ENCODE assay signal across 26 mouse cellular contexts in the genomic region with DNA sequence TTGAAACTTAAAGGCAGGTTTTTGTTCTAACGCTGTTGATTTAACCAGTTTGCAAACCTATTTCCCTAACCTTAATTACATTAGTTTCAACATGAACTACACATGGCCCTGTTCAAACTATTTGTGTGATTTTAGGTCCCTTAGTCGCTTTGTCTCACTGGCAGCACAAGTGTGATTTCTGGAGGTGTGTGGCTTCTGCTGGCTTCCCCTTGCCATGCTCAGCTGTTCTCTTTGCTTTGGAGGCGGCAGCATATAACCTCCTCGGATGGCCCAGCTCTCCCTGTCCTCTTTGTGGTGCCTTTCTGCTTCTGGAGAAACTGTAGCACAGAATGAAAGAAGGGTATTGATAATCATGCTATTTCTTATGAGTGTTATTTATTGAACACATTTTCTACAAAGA.
"Had no signal": no experiment of that assay in that cellular context is flagged by ENCODE, and none has a peak within 500 bp of the region (broad histone marks: within the 10 kb centered on the region; RNA-seq: fewer than 3 reads in every experiment).

No protein-coding gene starts in this region.

- H3K36me3 ChIP-seq: limb, embryonic 12.5 days; limb, embryonic 15.5 days; midbrain, embryonic 12.5 days; midbrain, embryonic 15.5 days; neural tube, embryonic 12.5 days; neural tube, embryonic 15.5 days; stomach, embryonic 15.5 days had no signal

- H3K27ac ChIP-seq: left cerebral cortex, adult 2 months; limb, embryonic 12.5 days; limb, embryonic 15.5 days; liver, embryonic 14.5 days; macrophage; midbrain, embryonic 12.5 days; midbrain, embryonic 15.5 days; neural tube, embryonic 12.5 days; neural tube, embryonic 15.5 days; stomach, embryonic 15.5 days had no signal

- H3K9ac ChIP-seq: limb, embryonic 12.5 days; limb, embryonic 15.5 days; liver, embryonic 14.5 days; liver, postnatal 0 days; lung, embryonic 14.5 days; midbrain, embryonic 12.5 days; midbrain, embryonic 15.5 days; neural tube, embryonic 12.5 days; neural tube, embryonic 15.5 days; stomach, embryonic 15.5 days had no signal

- H3K4me1 ChIP-seq: limb, embryonic 15.5 days; midbrain, embryonic 12.5 days; midbrain, embryonic 15.5 days; neural tube, embryonic 12.5 days; neural tube, embryonic 15.5 days; stomach, embryonic 15.5 days had no signal

- H3K4me3 ChIP-seq: left cerebral cortex, adult 2 months; limb, embryonic 12.5 days; limb, embryonic 15.5 days; midbrain, embryonic 12.5 days; midbrain, embryonic 15.5 days; neural tube, embryonic 12.5 days; neural tube, embryonic 15.5 days; stomach, embryonic 15.5 days had no signal

- ATAC-seq: lung, postnatal 0 days; midbrain, embryonic 15.5 days had no signal

- H3K4me2 ChIP-seq: limb, embryonic 12.5 days; limb, embryonic 15.5 days; liver, embryonic 11.5 days; lung, embryonic 14.5 days; midbrain, embryonic 12.5 days; midbrain, embryonic 15.5 days; neural tube, embryonic 12.5 days; neural tube, embryonic 15.5 days; stomach, embryonic 15.5 days had no signal

- H3K9me3 ChIP-seq: limb, embryonic 12.5 days; limb, embryonic 15.5 days; midbrain, embryonic 12.5 days; midbrain, embryonic 15.5 days; neural tube, embryonic 12.5 days; neural tube, embryonic 15.5 days; stomach, embryonic 15.5 days had no signal

- H3K27me3 ChIP-seq: limb, embryonic 12.5 days; limb, embryonic 15.5 days; midbrain, embryonic 12.5 days; midbrain, embryonic 15.5 days; neural tube, embryonic 12.5 days; neural tube, embryonic 15.5 days; stomach, embryonic 15.5 days had no signal

- DNase-seq: kidney, adult 18-20 months; kidney, adult 9 months; kidney, postnatal 14 days; kidney, postnatal 4 days; layer of hippocampus, postnatal 36 days; left cerebral cortex, postnatal 4 days; liver, postnatal 0 days; lung, embryonic 14.5 days; retina, postnatal 1 day; right cerebral cortex, postnatal 4 days; spleen, adult 18-20 months; thymus, adult 2 months; thymus, postnatal 14 days; thymus, postnatal 4 days had no signal
